Mouse (Mus musculus) C2C12 (cell line): ENCODE measurements around the gene Pnmal2.

Source experiments
- CTCF ChIP-seq: IDR thresholded peaks from one replicate; pipeline ENCODE4 v1.5.1; 2011; ENCODE audit not compliant: control insufficient read depth, insufficient read depth, insufficient read length
- MAX ChIP-seq: IDR thresholded peaks from one replicate; pipeline ENCODE4 v1.6.1; 2011; ENCODE audit warnings: mild to moderate bottlenecking, control low read depth
- MYOD1 ChIP-seq: IDR thresholded peaks from one replicate; pipeline ENCODE4 v1.6.1; 2011; ENCODE audit warnings: low read depth; ENCODE audit not compliant: control insufficient read depth, insufficient read length
- MYOG ChIP-seq: IDR thresholded peaks from one replicate; pipeline ENCODE4 v1.6.1; 2011; ENCODE audit not compliant: control insufficient read depth, insufficient read length; ENCODE audit errors: extremely low read depth
- USF1 ChIP-seq: IDR thresholded peaks from one replicate; pipeline ENCODE4 v1.6.1; 2011; ENCODE audit warnings: low read depth, mild to moderate bottlenecking, control low read depth, moderate library complexity

DNA sequence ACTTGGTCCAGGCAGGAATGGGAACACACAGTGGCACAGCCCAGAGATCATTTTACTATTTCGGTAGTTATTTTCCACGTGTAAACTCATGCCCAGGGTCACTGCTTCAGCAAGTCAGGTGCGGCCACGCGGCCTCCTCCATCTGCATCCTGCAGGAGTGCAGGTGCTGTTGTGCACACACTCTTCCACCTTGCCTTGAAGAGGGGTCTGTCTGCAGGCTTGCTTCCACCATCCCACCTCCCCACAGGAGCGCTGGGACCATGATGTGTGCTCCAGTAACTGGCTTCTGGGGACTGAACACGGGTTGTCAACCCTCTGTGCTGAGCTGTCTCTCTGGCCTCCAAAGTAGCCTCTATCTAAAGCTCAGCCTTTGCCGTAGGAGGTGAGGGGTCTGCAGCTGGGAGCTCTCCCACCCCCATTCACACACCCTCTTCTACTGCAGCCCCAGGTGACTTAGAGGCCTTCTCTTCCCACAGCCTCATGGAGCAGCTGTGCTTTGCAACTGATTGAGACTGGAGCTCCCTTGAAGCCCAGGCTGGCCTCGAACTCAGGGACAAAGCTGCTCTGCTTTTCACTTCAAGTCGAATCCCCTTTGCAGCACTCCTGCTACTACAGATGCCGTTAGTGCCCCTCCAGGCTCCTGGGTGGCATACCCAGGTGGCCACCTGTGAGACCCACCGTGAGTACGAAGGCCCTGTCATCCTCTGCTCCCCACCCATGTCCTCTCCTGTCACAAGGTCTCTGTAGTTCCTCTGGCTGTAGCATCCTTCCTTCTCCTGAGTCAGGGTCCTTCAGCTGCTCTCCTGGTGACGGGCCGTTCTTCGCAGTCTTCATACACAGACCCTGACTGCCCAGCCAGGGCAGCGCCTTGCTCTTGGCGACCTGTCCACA lies 29.8 kb upstream of the Pnmal2 start:
- TF ChIP-seq CTCF (no peak), USF1 (no peak), MYOD1 (no peak), MAX (no peak), MYOG (no peak)
